Mouse (Mus musculus) liver, embryonic 14.5 days (tissue): ENCODE results near the gene Als2cr12. TPM values are rescaled to one million over a fixed set of nuclear protein-coding genes. Genes with fewer than 3 reads are reported as not detected.

Source experiments
- ATAC-seq: fragments of 200-750 bp; cut with Nextera tagmentation; 2 replicates; pipeline ENCODE4 v1.8.0; 2017; ENCODE audit warnings: moderate number of reproducible peaks, mild to moderate bottlenecking, moderate library complexity; ENCODE audit not compliant: insufficient read depth
- DNase-seq, 3 experiments: peaks; one replicate each; pipeline ENCODE4 v3.0.0-alpha.2; 2012 to 2013; ENCODE audit warnings: low read depth in 3 of 3, low spot score in 3 of 3
- H3K27ac ChIP-seq: fragments of 300-500 bp; sonication (generic); 2 replicates; pipeline ENCODE4 v1.5.1; 2014; ENCODE audit warnings: moderate library complexity, mild to moderate bottlenecking, control low read depth, inconsistent platforms
- H3K27me3 ChIP-seq: fragments of 300-500 bp; sonication (generic); 2 replicates; pipeline ENCODE4 v1.6.1; 2014; ENCODE audit warnings: mild to moderate bottlenecking, low read length, moderate library complexity; ENCODE audit not compliant: control insufficient read depth, insufficient read depth
- H3K36me3 ChIP-seq: fragments of 300-500 bp; sonication (generic); replicated peaks from 2 replicates; pipeline ENCODE4 v1.6.1; 2014; ENCODE audit warnings: low read depth; ENCODE audit not compliant: control insufficient read depth, insufficient read depth
- H3K4me1 ChIP-seq, 2 experiments: fragments of 200-500 bp in 1 of 2; fragments of 300-500 bp in 1 of 2; sonication (generic) in 1 of 2; replicated peaks; 2 replicates each; pipeline ENCODE4 v1.6.1; 2012 to 2014; ENCODE audit warnings: antibody characterized with exemption in 1 of 2, inconsistent platforms in 1 of 2, low read length in 1 of 2; ENCODE audit not compliant: control insufficient read depth in 2 of 2, insufficient read depth in 2 of 2
- H3K4me2 ChIP-seq: fragments of 300-500 bp; sonication (generic); 2 replicates; pipeline ENCODE4 v1.6.1; 2014; ENCODE audit warnings: low read depth, mild to moderate bottlenecking, control low read depth, moderate library complexity
- H3K4me3 ChIP-seq, 2 experiments: fragments of 200-500 bp in 1 of 2; fragments of 300-500 bp in 1 of 2; sonication (generic) in 1 of 2; 2 replicates each; pipeline ENCODE4 v1.5.1; 2012 to 2014; ENCODE audit warnings: low read depth in 2 of 2, low read length in 2 of 2, mild to moderate bottlenecking in 2 of 2, control low read depth in 1 of 2, inconsistent platforms in 1 of 2, moderate library complexity in 1 of 2; ENCODE audit not compliant: insufficient read depth in 1 of 2
- H3K9ac ChIP-seq: fragments of 300-500 bp; sonication (generic); replicated peaks from 2 replicates; pipeline ENCODE4 v1.6.1; 2014; ENCODE audit warnings: mild to moderate bottlenecking, control low read depth, moderate library complexity
- H3K9me3 ChIP-seq: fragments of 300-500 bp; sonication (generic); 2 replicates; pipeline ENCODE4 v1.6.1; 2016; ENCODE audit warnings: low read length, mixed read lengths; ENCODE audit not compliant: control insufficient read depth
- CTCF ChIP-seq: IDR thresholded peaks from 2 replicates; pipeline ENCODE4 v1.5.1; 2016; ENCODE audit warnings: antibody characterized with exemption, low read depth, control low read depth
- EP300 ChIP-seq: IDR thresholded peaks from 2 replicates; pipeline ENCODE4 v1.6.1; 2016; ENCODE audit warnings: antibody characterized with exemption, low read depth
- WGBS: fragments of 180-500 bp; shearing (Covaris S2); extraction: QIAGEN DNeasy Blood & Tissue Kit; methylation state at CpG from one replicate; pipeline ENCODE4 v1.1.7; 2014; ENCODE audit not compliant: insufficient replicate concordance; 5-methylcytosine and 5-hydroxymethylcytosine counted together
- polyA plus RNA-seq, 2 experiments: library from polyadenylated mRNA; depleted of rRNA in 1 of 2; stranded (reverse) in 1 of 2; unstranded in 1 of 2; fragments of >200 nt; fragmentation: Nextera tagmentation in 1 of 2; extraction: Ambion mirVana in 1 of 2; gene quantifications; 2 replicates each; pipeline versions ENCODE4 v1.2.1 to v1.2.3; 2012 to 2014

Gene Als2cr12
- polyA plus RNA-seq, 2 experiments, result not detected

- ATAC-seq (no peak), DNase-seq (no peak)
- WGBS, result 65% methylated on average over 7 of the region's 7 CpGs
- Histone ChIP-seq H3K9me3 (no peaks in the 10 kb centered on the region), H3K27me3 (no peaks in the 10 kb centered on the region), H3K36me3 (peaks cover under 1% of the 10 kb centered on the region; the same call in 1 of the 2 replicates), H3K27ac (no peak overlapping the region), H3K4me2 (no peak overlapping the region), H3K9ac (no peak overlapping the region), H3K4me3 (no peak overlapping the region), H3K4me1 (peaks cover 0 to 12% of the 10 kb centered on the region in 2 experiments; a peak in 2 of 4 replicates)
- TF ChIP-seq CTCF, result no peak
- no peak for TF ChIP-seq EP300
These were observed 28.1 kb upstream of the Als2cr12 start for GRCm38 (mm10) chr1:58723809-58724405.

GRCm38 (mm10) chr1:58723062-58723808, 27.4 kb upstream of the Als2cr12 start:
- no peaks in the 10 kb centered on the region for H3K36me3 ChIP-seq
- no peak overlapping the region for H3K4me3 ChIP-seq
- no peak overlapping the region for H3K4me2 ChIP-seq
- TF ChIP-seq EP300 (no peak), CTCF (no peak)
- no peak overlapping the region for H3K9ac ChIP-seq
- DNase-seq, result no peak
- WGBS, result 63% methylated on average over 7 of the region's 7 CpGs
- no peaks in the 10 kb centered on the region for H3K9me3 ChIP-seq
- ATAC-seq, result no peak
- no peaks in the 10 kb centered on the region for H3K27me3 ChIP-seq
- H3K4me1 ChIP-seq, result peaks cover 0 to 12% of the 10 kb centered on the region in 2 experiments; a peak in 2 of 4 replicates
- H3K27ac ChIP-seq, result no peak overlapping the region

GRCm38 (mm10) chr1:58722115-58722938, 26.5 kb upstream of the Als2cr12 start:
- H3K9me3 ChIP-seq, result no peaks in the 10 kb centered on the region
- no peak for ATAC-seq
- no peak overlapping the region for H3K27ac ChIP-seq
- H3K27me3 ChIP-seq, result no peaks in the 10 kb centered on the region
- H3K4me1 ChIP-seq, result peaks cover 0 to 12% of the 10 kb centered on the region in 2 experiments; a peak in 2 of 4 replicates
- no peak for DNase-seq
- TF ChIP-seq CTCF, result no peak
- TF ChIP-seq EP300, result no peak
- H3K4me3 ChIP-seq, result no peak overlapping the region
- no peaks in the 10 kb centered on the region for H3K36me3 ChIP-seq
- H3K4me2 ChIP-seq, result no peak overlapping the region
- WGBS, result 66% methylated on average over 11 of the region's 11 CpGs
- no peak overlapping the region for H3K9ac ChIP-seq

GRCm38 (mm10) chr1:58720988-58721387, 25.2 kb upstream of the Als2cr12 start:
- Histone ChIP-seq H3K4me1 (peaks cover 0 to 19% of the 10 kb centered on the region in 2 experiments), H3K4me2 (no peak overlapping the region), H3K36me3 (no peaks in the 10 kb centered on the region), H3K9me3 (no peaks in the 10 kb centered on the region), H3K27ac (no peak overlapping the region), H3K27me3 (no peaks in the 10 kb centered on the region), H3K4me3 (no peak overlapping the region), H3K9ac (no peak overlapping the region)
- WGBS, result 34% methylated on average over 4 of the region's 4 CpGs
- no peak for ATAC-seq
- TF ChIP-seq CTCF, result no peak
- no peak for TF ChIP-seq EP300
- DNase-seq, result no peak

- no peaks in the 10 kb centered on the region; the same call in 1 of the 2 replicates for H3K36me3 ChIP-seq
- no peak for ATAC-seq
- peaks cover 0 to 16% of the 10 kb centered on the region in 2 experiments for H3K4me1 ChIP-seq
- H3K9me3 ChIP-seq, result no peaks in the 10 kb centered on the region
- H3K9ac ChIP-seq, result no peak overlapping the region
- no peaks in the 10 kb centered on the region for H3K27me3 ChIP-seq
- no peak overlapping the region for H3K27ac ChIP-seq
- no peak overlapping the region for H3K4me2 ChIP-seq
- no peak overlapping the region for H3K4me3 ChIP-seq
- DNase-seq, result no peak
- 49% methylated on average over 8 of the region's 8 CpGs for WGBS
- TF ChIP-seq CTCF, result no peak
- TF ChIP-seq EP300, result no peak
These were observed 24.3 kb upstream of the Als2cr12 start for GRCm38 (mm10) chr1:58720090-58720489.
